Mouse (Mus musculus) MEL (cell line): ENCODE results near the gene Mmrn1. TPM values are rescaled to one million over a fixed set of nuclear protein-coding genes. Genes with fewer than 3 reads are reported as not detected.

Experiments
- DNase-seq: peaks from one replicate; pipeline ENCODE4 v3.0.0; 2011; ENCODE audit warnings: low read depth, low spot score
- H3K27ac ChIP-seq: 2 replicates; pipeline ENCODE4 v1.5.1; 2012; ENCODE audit warnings: low read depth, mild to moderate bottlenecking, control low read depth, low read length, moderate library complexity; ENCODE audit not compliant: control insufficient read depth
- H3K27me3 ChIP-seq, 2 experiments: fragments of 150-350 bp in 1 of 2; sonication (generic) in 1 of 2; 2 replicates each; pipeline ENCODE4 v1.6.1; 2012; ENCODE audit warnings: low read length in 2 of 2, mild to moderate bottlenecking in 2 of 2, improper control_type of control experiment in 1 of 2, moderate library complexity in 1 of 2; ENCODE audit not compliant: insufficient read depth in 2 of 2, control insufficient read depth in 1 of 2
- H3K36me3 ChIP-seq, 2 experiments: 2 replicates each; pipeline ENCODE4 v1.6.1; 2012 to 2014; ENCODE audit warnings: low read length in 2 of 2, improper control_type of control experiment in 1 of 2, inconsistent platforms in 1 of 2, mild to moderate bottlenecking in 1 of 2; ENCODE audit not compliant: insufficient read depth in 2 of 2, control insufficient read depth in 1 of 2
- H3K4me1 ChIP-seq, 2 experiments: fragments of 150-350 bp in 1 of 2; sonication (generic) in 1 of 2; 2 replicates each; pipeline ENCODE4 v1.6.1; 2012; ENCODE audit warnings: low read length in 2 of 2, improper control_type of control experiment in 1 of 2, mild to moderate bottlenecking in 1 of 2; ENCODE audit not compliant: insufficient read depth in 2 of 2, control insufficient read depth in 1 of 2
- H3K4me3 ChIP-seq, 2 experiments: fragments of 150-350 bp in 1 of 2; sonication (generic) in 1 of 2; 2 replicates each; pipeline ENCODE4 v1.5.1; 2012; ENCODE audit warnings: low read depth in 2 of 2, low read length in 2 of 2, mild to moderate bottlenecking in 2 of 2, moderate library complexity in 2 of 2, control low read depth in 1 of 2, improper control_type of control experiment in 1 of 2; ENCODE audit not compliant: control insufficient read depth in 1 of 2, insufficient read depth in 1 of 2
- H3K79me2 ChIP-seq: 2 replicates; pipeline ENCODE4 v1.6.1; 2012; ENCODE audit warnings: mild to moderate bottlenecking, low read length, moderate library complexity; ENCODE audit not compliant: control insufficient read depth, poor library complexity, insufficient read depth
- H3K9ac ChIP-seq: 2 replicates; pipeline ENCODE4 v1.6.1; 2012; ENCODE audit warnings: low read depth, mild to moderate bottlenecking, control low read depth, low read length, moderate library complexity; ENCODE audit not compliant: control insufficient read depth, poor library complexity, severe bottlenecking
- H3K9me3 ChIP-seq: fragments of 150-350 bp; sonication (generic); replicated peaks from 2 replicates; pipeline ENCODE4 v1.6.1; 2012; ENCODE audit warnings: mild to moderate bottlenecking, low read length, improper control_type of control experiment, moderate library complexity; ENCODE audit not compliant: insufficient read depth
- BHLHE40 ChIP-seq: IDR thresholded peaks from 2 replicates; pipeline ENCODE4 v1.6.1; 2012; ENCODE audit warnings: low read depth, mild to moderate bottlenecking, inconsistent platforms, low read length, improper control_type of control experiment, borderline replicate concordance
- CHD1 ChIP-seq: IDR thresholded peaks from 2 replicates; pipeline ENCODE4 v1.6.1; 2012; ENCODE audit warnings: low read depth, mild to moderate bottlenecking, inconsistent platforms, low read length, improper control_type of control experiment
- CHD2 ChIP-seq: IDR thresholded peaks from 2 replicates; pipeline ENCODE4 v1.6.1; 2011; ENCODE audit warnings: low read length, improper control_type of control experiment
- E2F4 ChIP-seq: IDR thresholded peaks from 2 replicates; pipeline ENCODE4 v1.6.1; 2011; ENCODE audit warnings: low read depth, low read length, improper control_type of control experiment, borderline replicate concordance
- ELF1 ChIP-seq: IDR thresholded peaks from 2 replicates; pipeline ENCODE4 v1.6.1; 2014; ENCODE audit warnings: low read depth, mild to moderate bottlenecking, inconsistent platforms, low read length, improper control_type of control experiment, moderate library complexity
- ETS1 ChIP-seq: IDR thresholded peaks from 2 replicates; pipeline ENCODE4 v1.6.1; 2012; ENCODE audit warnings: low read depth, mild to moderate bottlenecking, inconsistent platforms, low read length, improper control_type of control experiment, moderate library complexity
- GABPA ChIP-seq: IDR thresholded peaks from 2 replicates; pipeline ENCODE4 v1.6.1; 2012; ENCODE audit warnings: low read depth, mild to moderate bottlenecking, inconsistent platforms, low read length, improper control_type of control experiment, moderate library complexity
- GATA1 ChIP-seq: IDR thresholded peaks from 2 replicates; pipeline ENCODE4 v1.6.1; 2011; ENCODE audit warnings: low read depth, low read length, improper control_type of control experiment
- KAT2A ChIP-seq: conservative IDR thresholded peaks from 2 replicates; pipeline ENCODE4 v1.6.1; 2012; ENCODE audit warnings: low read depth, low read length, improper control_type of control experiment, inconsistent platforms
- MAX ChIP-seq: IDR thresholded peaks from 2 replicates; pipeline ENCODE4 v1.6.1; 2011; ENCODE audit warnings: low read length, improper control_type of control experiment
- MAZ ChIP-seq: IDR thresholded peaks from 2 replicates; pipeline ENCODE4 v1.6.1; 2012; ENCODE audit warnings: low read depth, mild to moderate bottlenecking, inconsistent platforms, low read length, improper control_type of control experiment
- MYB ChIP-seq: IDR thresholded peaks from 2 replicates; pipeline ENCODE4 v1.6.1; 2011; ENCODE audit warnings: mild to moderate bottlenecking, low read depth, low read length, improper control_type of control experiment
- MYC ChIP-seq: IDR thresholded peaks from 2 replicates; pipeline ENCODE4 v1.6.1; 2011; ENCODE audit warnings: low read depth, mild to moderate bottlenecking, low read length, improper control_type of control experiment, moderate library complexity
- NELFE ChIP-seq: IDR thresholded peaks from 2 replicates; pipeline ENCODE4 v1.6.1; 2011; ENCODE audit warnings: low read depth, low read length, improper control_type of control experiment
- NRF1 ChIP-seq: IDR thresholded peaks from 2 replicates; pipeline ENCODE4 v1.6.1; 2014; ENCODE audit warnings: low read depth, mild to moderate bottlenecking, inconsistent platforms, low read length, improper control_type of control experiment, moderate library complexity; ENCODE audit not compliant: poor library complexity, insufficient read depth, severe bottlenecking
- POLR2A ChIP-seq, 2 experiments: IDR thresholded peaks; 2 replicates each; pipeline ENCODE4 v1.6.1; 2011 to 2012; ENCODE audit warnings: low read length in 2 of 2, mild to moderate bottlenecking in 2 of 2, control low read depth in 1 of 2, improper control_type of control experiment in 1 of 2, low read depth in 1 of 2, moderate library complexity in 1 of 2; ENCODE audit not compliant: control insufficient read depth in 1 of 2, insufficient read depth in 1 of 2, poor library complexity in 1 of 2
- POLR2AphosphoS5 ChIP-seq: IDR thresholded peaks from 2 replicates; pipeline ENCODE4 v1.6.1; 2012; ENCODE audit warnings: low read depth, borderline replicate concordance, mild to moderate bottlenecking, inconsistent platforms, low read length, moderate library complexity, mixed read lengths
- TBP ChIP-seq: IDR thresholded peaks from 2 replicates; pipeline ENCODE4 v1.8.0; 2011; ENCODE audit warnings: low read depth, low read length, improper control_type of control experiment
- TCF12 ChIP-seq: IDR thresholded peaks from 2 replicates; pipeline ENCODE4 v1.6.1; 2014; ENCODE audit warnings: low read depth, mild to moderate bottlenecking, inconsistent platforms, low read length, improper control_type of control experiment, moderate library complexity
- USF1 ChIP-seq: IDR thresholded peaks from 2 replicates; pipeline ENCODE4 v1.6.1; 2014; ENCODE audit warnings: low read depth, mild to moderate bottlenecking, inconsistent platforms, low read length, improper control_type of control experiment, moderate library complexity
- ZC3H11A ChIP-seq: IDR thresholded peaks from 2 replicates; pipeline ENCODE4 v1.6.1; 2012; ENCODE audit warnings: low read depth, mild to moderate bottlenecking, inconsistent platforms, low read length, improper control_type of control experiment
- ZMIZ1 ChIP-seq: IDR thresholded peaks from 2 replicates; pipeline ENCODE4 v1.6.1; 2012; ENCODE audit warnings: low read depth, mild to moderate bottlenecking, inconsistent platforms, low read length, improper control_type of control experiment, moderate library complexity
- polyA plus RNA-seq, 2 experiments: library from polyadenylated mRNA; stranded (reverse) in 1 of 2; unstranded in 1 of 2; fragments of >175 nt in 1 of 2; fragments of >200 nt in 1 of 2; gene quantifications; 2 replicates each; pipeline versions ENCODE4 v1.2.1 to v1.2.4; 2012; ENCODE audit warnings: low replicate concordance in 2 of 2, low read depth in 1 of 2; ENCODE audit not compliant: insufficient read length in 2 of 2, insufficient read depth in 1 of 2, missing spikeins in 1 of 2
- total RNA-seq: library from RNA; depleted of rRNA; stranded (reverse); fragments of 300-350 nt; gene quantifications from 2 replicates; pipeline ENCODE4 v1.2.3, GENCODE M21; 2012

Mmrn1 gene
- total and polyA plus RNA-seq, 3 experiments: not detected

DNA sequence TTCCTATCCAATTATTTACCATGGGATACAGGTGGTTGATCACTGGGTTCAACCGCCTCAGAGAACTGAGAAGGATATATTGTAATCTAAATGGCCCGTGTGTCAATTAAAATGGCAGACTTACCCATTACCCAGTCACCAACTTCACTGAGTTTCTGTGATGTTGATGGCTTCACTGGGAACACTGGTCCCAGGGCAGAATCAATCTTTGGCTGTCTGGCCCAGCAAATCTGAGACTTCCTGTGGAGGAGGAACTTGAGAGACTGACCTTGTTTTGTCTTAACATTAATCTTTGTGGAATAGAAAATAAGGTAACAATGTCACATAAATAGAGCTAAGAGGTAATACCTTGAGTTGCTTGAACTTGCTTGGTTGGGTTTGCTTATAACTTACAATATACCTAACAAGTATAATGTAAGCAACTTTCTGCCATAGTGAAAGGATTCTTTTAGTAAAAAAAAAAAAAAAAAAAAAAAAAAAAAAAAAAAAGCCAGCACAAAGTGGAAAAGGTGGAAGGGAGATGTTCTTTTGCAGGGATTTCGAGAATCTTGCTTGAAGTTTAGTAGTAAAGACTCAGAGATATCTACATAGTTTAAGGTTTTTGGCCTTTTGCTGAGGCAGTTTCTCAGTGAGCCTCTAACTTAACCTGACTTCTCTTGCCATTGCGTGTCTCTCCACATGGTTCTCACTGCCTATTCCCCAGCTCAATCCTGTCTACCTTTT lies 68.8 kb downstream of the Mmrn1 start:
- TF ChIP-seq MYC (no peak), TCF12 (no peak), GABPA (no peak), MAZ (no peak), ETS1 (no peak), CHD1 (no peak), TBP (no peak)
- no peaks in the 10 kb centered on the region for H3K9me3 ChIP-seq
- no peak overlapping the region for H3K27ac ChIP-seq
- H3K4me1 ChIP-seq: no peaks in the 10 kb centered on the region
- no peak overlapping the region for H3K9ac ChIP-seq
- H3K27me3 ChIP-seq: no peaks in the 10 kb centered on the region
- H3K79me2 ChIP-seq: no peaks in the 10 kb centered on the region
- no peaks in the 10 kb centered on the region for H3K36me3 ChIP-seq
- H3K4me3 ChIP-seq: no peak overlapping the region
- DNase-seq: no peak

DNA sequence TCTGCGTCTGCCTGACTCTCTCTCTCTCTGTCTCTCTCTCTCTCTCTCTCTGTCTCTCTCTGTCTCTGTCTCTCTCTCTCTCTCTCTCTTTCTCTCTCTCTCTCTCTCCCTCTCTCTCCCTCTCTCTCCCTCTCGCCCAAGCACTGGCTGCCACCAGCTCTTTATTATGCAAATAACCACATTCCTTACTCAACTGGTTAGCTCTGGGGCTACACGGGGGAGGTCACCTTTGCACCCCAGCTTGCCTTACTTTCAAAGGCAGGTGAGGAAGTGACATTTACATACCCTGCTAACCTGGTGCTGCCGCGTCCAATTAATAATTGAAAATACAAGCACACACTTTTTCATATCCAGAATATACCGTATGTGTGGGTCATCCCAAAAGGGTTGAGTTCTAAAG lies 69.3 kb downstream of the Mmrn1 start:
- Histone ChIP-seq H3K27ac (no peak overlapping the region), H3K9me3 (no peaks in the 10 kb centered on the region), H3K79me2 (no peaks in the 10 kb centered on the region), H3K9ac (no peak overlapping the region), H3K36me3 (no peaks in the 10 kb centered on the region), H3K27me3 (no peaks in the 10 kb centered on the region), H3K4me1 (no peaks in the 10 kb centered on the region), H3K4me3 (no peak overlapping the region)
- no peak for DNase-seq
- no peak for TF ChIP-seq CHD1
- TF ChIP-seq GABPA: no peak
- TF ChIP-seq CHD2: no peak
- TF ChIP-seq GATA1: no peak
- TF ChIP-seq TBP: no peak
- TF ChIP-seq MAX: no peak
- no peak for TF ChIP-seq POLR2A (IDR thresholded peaks at IDR 0.05; ENCODE audit: control insufficient read depth in 1 of 2, insufficient read depth in 1 of 2, low read depth in 1 of 2, low read length in 2 of 2, poor library complexity in 1 of 2)
- TF ChIP-seq USF1: no peak
- TF ChIP-seq ELF1: no peak
- no peak for TF ChIP-seq MAZ
- TF ChIP-seq E2F4: no peak
- no peak for TF ChIP-seq BHLHE40
- TF ChIP-seq MYB: no peak
- TF ChIP-seq ZMIZ1: no peak
- no peak for TF ChIP-seq ZC3H11A
- no peak for TF ChIP-seq NRF1
- no peak for TF ChIP-seq NELFE
- no peak for TF ChIP-seq POLR2AphosphoS5
- no peak for TF ChIP-seq KAT2A
- TF ChIP-seq, all 39 proteins: peak for 0
